Mouse (Mus musculus): ENCODE data around the gene Slc34a3.

- TF ChIP-seq CTCF (IDR thresholded peaks at IDR 0.05; ENCODE audit: borderline replicate concordance, extremely low read depth, insufficient read depth, insufficient read length) (no peak), POLR2A (IDR thresholded peaks at IDR 0.05; ENCODE audit: borderline replicate concordance, extremely low read depth, insufficient read depth, insufficient read length, poor library complexity, severe bottlenecking) (no peak)
These were observed 27.7 kb upstream of the Slc34a3 start for GRCm38 (mm10) chr2:25261870-25262269.
